Mouse (Mus musculus): ENCODE measurements around the gene Sync. TPM values are rescaled to one million over a fixed set of nuclear protein-coding genes. Genes with fewer than 3 reads are reported as not detected.

Sync gene
- polyA plus RNA-seq, 1 experiment from 2014 or later: 1.9 TPM

- H3K27ac ChIP-seq: no peak overlapping the region
- no peaks in the 10 kb centered on the region for H3K36me3 ChIP-seq
- peaks cover 62% of the 10 kb centered on the region for H3K27me3 ChIP-seq (replicated peaks)
- no peak overlapping the region for H3K9ac ChIP-seq
- no peak overlapping the region for H3K4me2 ChIP-seq (replicated peaks)
- no peak for ATAC-seq (ENCODE audit: low FRiP score, low read depth)
- H3K4me1 ChIP-seq: peaks cover 29% of the 10 kb centered on the region
- 21% methylated on average over 7 of the region's 7 CpGs for WGBS
- no peak overlapping the region for H3K4me3 ChIP-seq
- H3K9me3 ChIP-seq: no peaks in the 10 kb centered on the region
Observed at GRCm38 (mm10) chr4:129249288-129249687, 38.1 kb upstream of the Sync start.

- Histone ChIP-seq H3K4me2 (replicated peaks) (peak overlapping the region; percentile 44), H3K9me3 (no peaks in the 10 kb centered on the region), H3K36me3 (no peaks in the 10 kb centered on the region), H3K27me3 (replicated peaks) (peaks cover 55% of the 10 kb centered on the region), H3K27ac (no peak overlapping the region), H3K4me3 (no peak overlapping the region), H3K4me1 (peaks cover 29% of the 10 kb centered on the region), H3K9ac (no peak overlapping the region)
- ATAC-seq (ENCODE audit: low FRiP score, low read depth): no peak
- WGBS: 12% methylated on average over 15 of the region's 15 CpGs
Observed at GRCm38 (mm10) chr4:129250759-129251481, 36.5 kb upstream of the Sync start.

GRCm38 (mm10) chr4:129251482-129252125 lies 35.8 kb upstream of the Sync start:
- no peak overlapping the region for H3K9ac ChIP-seq
- H3K36me3 ChIP-seq: no peaks in the 10 kb centered on the region
- H3K4me1 ChIP-seq: peaks cover 33% of the 10 kb centered on the region
- H3K4me2 ChIP-seq (replicated peaks): peak overlapping the region; percentile 44
- peak; percentile 53; the same call in 1 of the 2 replicates for ATAC-seq (ENCODE audit: low FRiP score, low read depth)
- H3K4me3 ChIP-seq: no peak overlapping the region
- no peak overlapping the region for H3K27ac ChIP-seq
- H3K9me3 ChIP-seq: no peaks in the 10 kb centered on the region
- peaks cover 48% of the 10 kb centered on the region for H3K27me3 ChIP-seq (replicated peaks)
- 2% methylated on average over 15 of the region's 15 CpGs for WGBS

- no peak for ATAC-seq (ENCODE audit: low FRiP score, low read depth)
- Histone ChIP-seq H3K27ac (no peak overlapping the region), H3K27me3 (replicated peaks) (peaks cover 39% of the 10 kb centered on the region), H3K4me2 (replicated peaks) (no peak overlapping the region), H3K4me1 (peaks cover 35% of the 10 kb centered on the region), H3K9me3 (no peaks in the 10 kb centered on the region), H3K36me3 (no peaks in the 10 kb centered on the region), H3K4me3 (no peak overlapping the region), H3K9ac (no peak overlapping the region)
- 78% methylated on average over 2 of the region's 2 CpGs for WGBS
Observed at GRCm38 (mm10) chr4:129252492-129252891, 34.9 kb upstream of the Sync start.

- no peak overlapping the region for H3K27ac ChIP-seq
- peaks cover 21% of the 10 kb centered on the region for H3K27me3 ChIP-seq (replicated peaks)
- H3K36me3 ChIP-seq: no peaks in the 10 kb centered on the region
- 89% methylated on average over 3 of the region's 3 CpGs for WGBS
- no peak for ATAC-seq (ENCODE audit: low FRiP score, low read depth)
- H3K4me3 ChIP-seq: no peak overlapping the region
- H3K4me1 ChIP-seq: peaks cover 17% of the 10 kb centered on the region
- no peak overlapping the region for H3K4me2 ChIP-seq (replicated peaks)
- H3K9me3 ChIP-seq: no peaks in the 10 kb centered on the region
- H3K9ac ChIP-seq: no peak overlapping the region
Observed at GRCm38 (mm10) chr4:129254571-129254970, 32.8 kb upstream of the Sync start.

- Histone ChIP-seq H3K9ac (no peak overlapping the region), H3K27ac (no peak overlapping the region), H3K4me1 (peaks cover 16% of the 10 kb centered on the region), H3K4me2 (replicated peaks) (0 out of 2 replicates have a peak overlapping the region, but pooled peaks have one; percentile 15), H3K9me3 (no peaks in the 10 kb centered on the region), H3K27me3 (replicated peaks) (peaks cover 5% of the 10 kb centered on the region), H3K36me3 (no peaks in the 10 kb centered on the region), H3K4me3 (no peak overlapping the region)
- ATAC-seq (ENCODE audit: low FRiP score, low read depth): no peak
- 28% methylated on average over 8 of the region's 8 CpGs for WGBS
Observed at GRCm38 (mm10) chr4:129256450-129257380, 30.7 kb upstream of the Sync start.

- Histone ChIP-seq H3K4me3 (no peak overlapping the region), H3K36me3 (no peaks in the 10 kb centered on the region), H3K27ac (no peak overlapping the region), H3K9ac (no peak overlapping the region), H3K4me1 (peaks cover 19% of the 10 kb centered on the region), H3K27me3 (replicated peaks) (no peaks in the 10 kb centered on the region), H3K9me3 (no peaks in the 10 kb centered on the region), H3K4me2 (replicated peaks) (no peak overlapping the region)
- ATAC-seq (ENCODE audit: low FRiP score, low read depth): no peak
- 68% methylated on average over 4 of the region's 4 CpGs for WGBS
Observed at GRCm38 (mm10) chr4:129259101-129259500, 28.3 kb upstream of the Sync start.

- Histone ChIP-seq H3K27ac (no peak overlapping the region), H3K9me3 (no peaks in the 10 kb centered on the region), H3K27me3 (replicated peaks) (no peaks in the 10 kb centered on the region), H3K4me1 (peaks cover 19% of the 10 kb centered on the region), H3K9ac (no peak overlapping the region), H3K4me2 (replicated peaks) (0 out of 2 replicates have a peak overlapping the region, but pooled peaks have one; percentile 4), H3K36me3 (no peaks in the 10 kb centered on the region), H3K4me3 (no peak overlapping the region)
- no peak for ATAC-seq (ENCODE audit: low FRiP score, low read depth)
- WGBS: 15% methylated on average over 6 of the region's 6 CpGs
Observed at GRCm38 (mm10) chr4:129260678-129261077, 26.7 kb upstream of the Sync start.

- no peak within 1 kb of the TSS for H3K4me3 ChIP-seq
- H3K4me2 ChIP-seq (replicated peaks): 0 out of 2 replicates have a peak within 1 kb of the TSS, but pooled peaks have one; percentile 4
- WGBS: 22% methylated on average over 2 of the region's 4 CpGs
- no peaks in the 10 kb centered on the region for H3K36me3 ChIP-seq
- H3K9ac ChIP-seq: no peak within 1 kb of the TSS
- peaks cover 19% of the 10 kb centered on the region for H3K4me1 ChIP-seq
- no peak within 1 kb of the TSS for H3K27ac ChIP-seq
- ATAC-seq (ENCODE audit: low FRiP score, low read depth): no peak
- H3K9me3 ChIP-seq: no peaks in the 10 kb centered on the region
- H3K27me3 ChIP-seq (replicated peaks): no peaks in the 10 kb centered on the region
Observed at GRCm38 (mm10) chr4:129261196-129261595, 26.2 kb upstream of the Sync start, which contains the start of gene C77080. Gene C77080, minus strand, starts transcription at chr4:129261404.

GRCm38 (mm10) chr4:129263225-129264021 lies 24.0 kb upstream of the Sync start:
- H3K27ac ChIP-seq: no peak overlapping the region
- 0 out of 2 replicates have a peak overlapping the region, but pooled peaks have one; percentile 20 for H3K4me2 ChIP-seq (replicated peaks)
- H3K4me3 ChIP-seq: no peak overlapping the region
- no peaks in the 10 kb centered on the region for H3K9me3 ChIP-seq
- H3K36me3 ChIP-seq: no peaks in the 10 kb centered on the region
- H3K27me3 ChIP-seq (replicated peaks): no peaks in the 10 kb centered on the region
- H3K4me1 ChIP-seq: peaks cover 13% of the 10 kb centered on the region; the same call in 1 of the 2 replicates
- no peak overlapping the region for H3K9ac ChIP-seq
- ATAC-seq (ENCODE audit: low FRiP score, low read depth): no peak
- WGBS: 39% methylated on average over 19 of the region's 19 CpGs

GRCm38 (mm10) chr4:129266191-129266590 lies 21.2 kb upstream of the Sync start:
- Histone ChIP-seq H3K36me3 (no peaks in the 10 kb centered on the region), H3K4me3 (no peak overlapping the region), H3K9ac (no peak overlapping the region), H3K27me3 (replicated peaks) (no peaks in the 10 kb centered on the region), H3K9me3 (no peaks in the 10 kb centered on the region), H3K4me1 (0 out of 2 replicates have a peak, but pooled peaks cover 6% of the 10 kb centered on the region), H3K4me2 (replicated peaks) (no peak overlapping the region), H3K27ac (no peak overlapping the region)
- 90% methylated on average over 4 of the region's 4 CpGs for WGBS
- no peak for ATAC-seq (ENCODE audit: low FRiP score, low read depth)
